Mouse (Mus musculus) brain, embryonic 14.5 days (tissue): ENCODE measurements at regions not wholly inside any gene's neighbourhood (a gene's known extent, or its start where the extent isn't known, plus 50 kb on each side); places are given as distances from the start of the nearest gene placed in this dataset.

ENCODE experiments used
- CTCF ChIP-seq: fragments of 200-500 bp; IDR thresholded peaks from 2 replicates; pipeline ENCODE4 v1.5.1; 2012; ENCODE audit warnings: inconsistent platforms, mild to moderate bottlenecking, moderate library complexity, borderline replicate concordance; ENCODE audit not compliant: insufficient read depth, insufficient read length; ENCODE audit errors: extremely low read depth
- POLR2A ChIP-seq: fragments of 200-500 bp; IDR thresholded peaks from 2 replicates; pipeline ENCODE4 v1.6.1; 2012; ENCODE audit warnings: mild to moderate bottlenecking, inconsistent platforms, borderline replicate concordance; ENCODE audit not compliant: poor library complexity, insufficient read depth, insufficient read length, severe bottlenecking; ENCODE audit errors: extremely low read depth

- TF ChIP-seq POLR2A (no peak), CTCF (no peak)
These were observed 214.0 kb downstream of the Ly86 start for GRCm38 (mm10) chr13:37559056-37559455.
